Mouse (Mus musculus) v-Abl transformed pro-B cells (cell line): ENCODE measurements around the gene Ddx41.

Experiments used
- in situ Hi-C, 2 experiments: fragments of 400-800 bp; cut with MboI; formaldehyde crosslinking; loops; one replicate each; pipeline ENCODE4 v1.15.1; 2025; ENCODE audit not compliant: unreplicated experiment in 2 of 2

The Ddx41 gene

DNA sequence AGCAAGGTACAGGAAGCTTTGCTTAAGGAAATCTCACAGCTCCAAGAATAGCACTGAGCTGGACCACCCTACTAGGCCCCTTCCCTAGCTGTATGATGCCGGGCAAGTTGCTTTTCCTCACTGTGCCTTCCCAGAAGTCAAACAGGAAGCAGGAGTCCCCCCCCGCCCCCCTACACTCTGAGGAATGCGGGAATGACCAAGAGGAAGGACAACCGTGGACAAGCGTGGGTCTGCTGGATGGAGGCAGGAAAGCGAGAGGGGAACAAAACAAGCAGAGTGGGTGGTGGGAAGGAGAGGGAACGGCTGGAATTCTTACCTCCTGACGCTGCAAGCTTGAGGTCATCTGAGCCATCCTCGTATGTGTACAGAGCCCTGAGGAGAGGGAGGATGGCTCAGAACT, 53.4 kb downstream of the Ddx41 start:
- in situ Hi-C loops: no loop called here

GRCm38 (mm10) chr13:55482542-55482941, 53.9 kb downstream of the Ddx41 start:
- in situ Hi-C loops: no loop called here
